In genomic region chr6:83171063-83171462, GRCm38 (mm10) we compare ENCODE assay signal across 22 mouse cellular contexts. TPM values are rescaled to one million over a fixed set of nuclear protein-coding genes. Genes with fewer than 3 reads are reported as not detected.
DNase-seq lines count a peak whose midpoint lies in the region; ATAC-seq and TF ChIP-seq lines count a peak whose summit lies in the region.
"Had no signal": no experiment of that assay in that cellular context is flagged by ENCODE, and none has a peak within 500 bp of the region (broad histone marks: within the 10 kb centered on the region; RNA-seq: fewer than 3 reads in every experiment).

No protein-coding gene starts in this region.

- H3K9me3 ChIP-seq in forebrain, embryonic 13.5 days (replicated peaks), result no peaks in the 10 kb centered on the region
- H3K9me3 ChIP-seq in forebrain, embryonic 10.5 days, result no peaks in the 10 kb centered on the region
- H3K9me3 ChIP-seq in forebrain, postnatal 0 days (ENCODE audit: low read length), result no peaks in the 10 kb centered on the region
- H3K9me3 ChIP-seq in midbrain, postnatal 0 days (ENCODE audit: low read length), result no peaks in the 10 kb centered on the region
- no peaks in the 10 kb centered on the region for H3K9me3 ChIP-seq in intestine, embryonic 15.5 days
- no peaks in the 10 kb centered on the region for H3K9me3 ChIP-seq in heart, embryonic 11.5 days (replicated peaks; ENCODE audit: control insufficient read depth, low read length)
- H3K9me3 ChIP-seq: embryonic facial prominence, embryonic 12.5 days; heart, embryonic 15.5 days had no signal

- H3K4me3 ChIP-seq in forebrain, embryonic 13.5 days, result no peak overlapping the region
- no peak overlapping the region for H3K4me3 ChIP-seq in forebrain, embryonic 10.5 days
- H3K4me3 ChIP-seq in forebrain, postnatal 0 days (ENCODE audit: low read depth, low read length), result peak overlapping the region; percentile 25; the same call in 1 of the 2 replicates
- peak overlapping the region; percentile 39 for H3K4me3 ChIP-seq in midbrain, postnatal 0 days (ENCODE audit: low read depth, low read length)
- H3K4me3 ChIP-seq in intestine, embryonic 15.5 days (replicated peaks), result no peak overlapping the region
- no peak overlapping the region for H3K4me3 ChIP-seq in heart, embryonic 11.5 days (ENCODE audit: low read depth, low read length)
- H3K4me3 ChIP-seq: embryonic facial prominence, embryonic 12.5 days; heart, embryonic 15.5 days had no signal

- WGBS in forebrain, embryonic 13.5 days, result 84% methylated on average over 5 of the region's 5 CpGs
- 80% methylated on average over 5 of the region's 5 CpGs for WGBS in forebrain, embryonic 10.5 days
- WGBS in forebrain, postnatal 0 days, result 73% methylated on average over 5 of the region's 5 CpGs
- 66% methylated on average over 5 of the region's 5 CpGs for WGBS in midbrain, postnatal 0 days
- 77% methylated on average over 5 of the region's 5 CpGs for WGBS in intestine, embryonic 15.5 days
- 81% methylated on average over 5 of the region's 5 CpGs for WGBS in heart, embryonic 11.5 days (ENCODE audit: insufficient replicate concordance)

- peak overlapping the region; percentile 40 for H3K4me2 ChIP-seq in forebrain, embryonic 13.5 days
- peak overlapping the region; percentile 42 for H3K4me2 ChIP-seq in forebrain, postnatal 0 days (ENCODE audit: low read depth)
- H3K4me2 ChIP-seq in midbrain, postnatal 0 days (ENCODE audit: low read depth, low read length, poor library complexity, severe bottlenecking), result peak overlapping the region; percentile 61
- no peak overlapping the region for H3K4me2 ChIP-seq in intestine, embryonic 15.5 days (replicated peaks)
- H3K4me2 ChIP-seq in heart, embryonic 11.5 days, result no peak overlapping the region
- H3K4me2 ChIP-seq: embryonic facial prominence, embryonic 12.5 days; heart, embryonic 15.5 days; liver, embryonic 11.5 days; lung, embryonic 14.5 days had no signal

- intact Hi-C loops in left cerebral cortex, postnatal 14 days (cut with DNase I), result no loop called here

- no peaks in the 10 kb centered on the region for H3K27me3 ChIP-seq in forebrain, embryonic 13.5 days
- no peaks in the 10 kb centered on the region for H3K27me3 ChIP-seq in forebrain, embryonic 10.5 days (ENCODE audit: poor library complexity, severe bottlenecking)
- H3K27me3 ChIP-seq in forebrain, postnatal 0 days (ENCODE audit: insufficient read depth, low read length), result no peaks in the 10 kb centered on the region
- H3K27me3 ChIP-seq in midbrain, postnatal 0 days (ENCODE audit: insufficient read depth, low read length), result no peaks in the 10 kb centered on the region
- H3K27me3 ChIP-seq in intestine, embryonic 15.5 days (replicated peaks), result no peaks in the 10 kb centered on the region
- no peaks in the 10 kb centered on the region for H3K27me3 ChIP-seq in heart, embryonic 11.5 days (ENCODE audit: control insufficient read depth, insufficient read depth, low read length)
- H3K27me3 ChIP-seq: embryonic facial prominence, embryonic 12.5 days; heart, embryonic 15.5 days had no signal

- H3K27ac ChIP-seq in forebrain, embryonic 13.5 days, result no peak overlapping the region
- H3K27ac ChIP-seq in forebrain, embryonic 10.5 days, result no peak overlapping the region
- 0 out of 2 replicates have a peak overlapping the region, but pooled peaks have one; percentile 81 for H3K27ac ChIP-seq in forebrain, postnatal 0 days (ENCODE audit: low read depth, low read length)
- no peak overlapping the region for H3K27ac ChIP-seq in midbrain, postnatal 0 days (ENCODE audit: low read depth, low read length)
- H3K27ac ChIP-seq in intestine, embryonic 15.5 days, result no peak overlapping the region
- H3K27ac ChIP-seq in heart, embryonic 11.5 days (ENCODE audit: low read depth, low read length), result no peak overlapping the region
- H3K27ac ChIP-seq: embryonic facial prominence, embryonic 12.5 days; heart, embryonic 15.5 days; macrophage had no signal

- peaks cover 46% of the 10 kb centered on the region for H3K4me1 ChIP-seq in forebrain, embryonic 13.5 days
- H3K4me1 ChIP-seq in forebrain, embryonic 10.5 days, result peaks cover 26% of the 10 kb centered on the region
- peaks cover 21% of the 10 kb centered on the region; the same call in 1 of the 2 replicates for H3K4me1 ChIP-seq in forebrain, postnatal 0 days (ENCODE audit: insufficient read depth)
- H3K4me1 ChIP-seq in midbrain, postnatal 0 days (ENCODE audit: insufficient read depth, low read length), result peaks cover 13% of the 10 kb centered on the region; the same call in 1 of the 2 replicates
- peaks cover 5% of the 10 kb centered on the region; the same call in 1 of the 2 replicates for H3K4me1 ChIP-seq in intestine, embryonic 15.5 days (replicated peaks)
- peaks cover 6% of the 10 kb centered on the region; the same call in 1 of the 2 replicates for H3K4me1 ChIP-seq in heart, embryonic 11.5 days (ENCODE audit: control insufficient read depth, insufficient read depth, low read length)

- H3K9ac ChIP-seq in forebrain, embryonic 13.5 days, result no peak overlapping the region
- H3K9ac ChIP-seq in forebrain, postnatal 0 days, result 0 out of 2 replicates have a peak overlapping the region, but pooled peaks have one; percentile 39
- H3K9ac ChIP-seq in midbrain, postnatal 0 days (replicated peaks; ENCODE audit: low read length, poor library complexity, severe bottlenecking), result peak overlapping the region; percentile 54; the same call in 1 of the 2 replicates
- no peak overlapping the region for H3K9ac ChIP-seq in intestine, embryonic 15.5 days
- H3K9ac ChIP-seq in heart, embryonic 11.5 days (ENCODE audit: low read depth, low read length), result no peak overlapping the region
- H3K9ac ChIP-seq: embryonic facial prominence, embryonic 12.5 days; heart, embryonic 15.5 days; lung, embryonic 14.5 days had no signal

- peaks cover 11% of the 10 kb centered on the region; the same call in 1 of the 2 replicates for H3K36me3 ChIP-seq in forebrain, embryonic 13.5 days (ENCODE audit: poor library complexity, severe bottlenecking)
- 0 out of 2 replicates have a peak, but pooled peaks cover 1% of the 10 kb centered on the region for H3K36me3 ChIP-seq in forebrain, embryonic 10.5 days (replicated peaks)
- no peaks in the 10 kb centered on the region for H3K36me3 ChIP-seq in forebrain, postnatal 0 days (ENCODE audit: insufficient read depth)
- H3K36me3 ChIP-seq in midbrain, postnatal 0 days (ENCODE audit: insufficient read depth, low read length), result no peaks in the 10 kb centered on the region
- no peaks in the 10 kb centered on the region for H3K36me3 ChIP-seq in intestine, embryonic 15.5 days
- H3K36me3 ChIP-seq in heart, embryonic 11.5 days (ENCODE audit: control insufficient read depth, insufficient read depth, low read length), result no peaks in the 10 kb centered on the region
- H3K36me3 ChIP-seq: heart, embryonic 15.5 days had no signal

- no peak for DNase-seq in forebrain, embryonic 10.5 days (ENCODE audit: extremely low spot score, low spot score)
- DNase-seq in left cerebral cortex, postnatal 14 days (ENCODE audit: low spot score in 2 of 2), result peak; percentile 36 to 80
- no peak for DNase-seq in left cerebral cortex, adult 9 months (ENCODE audit: low spot score in 2 of 2)
- no peak for DNase-seq in forebrain, postnatal 0 days
- DNase-seq in midbrain, postnatal 0 days (ENCODE audit: low spot score), result no peak
- DNase-seq: cerebellum, adult 11 months; cerebellum, postnatal 25 days; gastrocnemius, postnatal 10 days; heart, adult 18-20 months; kidney, adult 2 months; kidney, postnatal 14 days; layer of hippocampus, adult 9-11 months; lung, embryonic 14.5 days; thymus, adult 18-20 months had no signal

- no peak for ATAC-seq in forebrain, embryonic 13.5 days
- ATAC-seq in forebrain, postnatal 0 days, result no peak
- no peak for ATAC-seq in midbrain, postnatal 0 days (ENCODE audit: low FRiP score)
- no peak for ATAC-seq in intestine, embryonic 15.5 days
- ATAC-seq in heart, embryonic 11.5 days (replicated peaks; ENCODE audit: insufficient number of reproducible peaks, low FRiP score, low TSS enrichment), result no peak

- TF ChIP-seq CTCF in forebrain, postnatal 0 days (IDR thresholded peaks at IDR 0.05; ENCODE audit: low read depth), result no peak
- no peak for TF ChIP-seq CTCF in midbrain, postnatal 0 days (IDR thresholded peaks at IDR 0.05)

RNA-seq across cellular contexts. Expression of gene Dctn1, which starts 5.3 kb away (rescaled TPM):
- polyA plus RNA-seq in forebrain, embryonic 13.5 days (2015; fragmentation: Nextera tagmentation; extraction: Ambion mirVana), result 108 and 113 TPM in 2 replicates
- polyA plus RNA-seq in forebrain, embryonic 10.5 days (2016; fragmentation: Nextera tagmentation; extraction: Ambion mirVana), result 88.8 and 93.8 TPM in 2 replicates
- total RNA-seq in left cerebral cortex, postnatal 14 days (2021), result 100 to 1,000 TPM; 341 to 348 TPM
- 97.3 and 126 TPM in 2 replicates for total RNA-seq in forebrain, postnatal 0 days (2014; rRNA removed)
- polyA plus RNA-seq in forebrain, postnatal 0 days (2015; fragmentation: Nextera tagmentation; extraction: Ambion mirVana), result 132 and 152 TPM in 2 replicates
- 126 and 129 TPM in 2 replicates for total RNA-seq in midbrain, postnatal 0 days (2014; rRNA removed)
- polyA plus RNA-seq in midbrain, postnatal 0 days (2015; fragmentation: Nextera tagmentation; extraction: Ambion mirVana), result 166 TPM in 2 replicates
- polyA plus RNA-seq in intestine, embryonic 15.5 days (2015; fragmentation: Nextera tagmentation; extraction: Ambion mirVana), result 82.1 and 84.6 TPM in 2 replicates
- 49.7 and 61.1 TPM in 2 replicates for polyA plus RNA-seq in heart, embryonic 11.5 days (2014; fragmentation: Nextera tagmentation; extraction: Ambion mirVana)

RNA-seq across cellular contexts. Expression of gene 1700003E16Rik, which starts 14.9 kb away (rescaled TPM):
- polyA plus RNA-seq in forebrain, embryonic 13.5 days (2015; fragmentation: Nextera tagmentation; extraction: Ambion mirVana), result 2.7 and 3.6 TPM in 2 replicates
- 1.3 and 1.9 TPM in 2 replicates for polyA plus RNA-seq in forebrain, embryonic 10.5 days (2016; fragmentation: Nextera tagmentation; extraction: Ambion mirVana)
- total RNA-seq in left cerebral cortex, postnatal 14 days (2021), result 10 to 100 TPM; 31.4 to 32.5 TPM
- 17.0 and 17.5 TPM in 2 replicates for total RNA-seq in forebrain, postnatal 0 days (2014; rRNA removed)
- 13.9 and 18.3 TPM in 2 replicates for polyA plus RNA-seq in forebrain, postnatal 0 days (2015; fragmentation: Nextera tagmentation; extraction: Ambion mirVana)
- 15.6 and 20.5 TPM in 2 replicates for total RNA-seq in midbrain, postnatal 0 days (2014; rRNA removed)
- polyA plus RNA-seq in midbrain, postnatal 0 days (2015; fragmentation: Nextera tagmentation; extraction: Ambion mirVana), result 18.0 and 18.2 TPM in 2 replicates
- polyA plus RNA-seq in intestine, embryonic 15.5 days (2015; fragmentation: Nextera tagmentation; extraction: Ambion mirVana), result 1.4 and 2.0 TPM in 2 replicates
- 0.14 and 0.27 TPM in 2 replicates for polyA plus RNA-seq in heart, embryonic 11.5 days (2014; fragmentation: Nextera tagmentation; extraction: Ambion mirVana)

RNA-seq across cellular contexts. Expression of gene Wdr54, which starts 14.9 kb away (rescaled TPM):
- 17.5 and 18.4 TPM in 2 replicates for polyA plus RNA-seq in forebrain, embryonic 13.5 days (2015; fragmentation: Nextera tagmentation; extraction: Ambion mirVana)
- polyA plus RNA-seq in forebrain, embryonic 10.5 days (2016; fragmentation: Nextera tagmentation; extraction: Ambion mirVana), result 13.9 and 14.7 TPM in 2 replicates
- total RNA-seq in left cerebral cortex, postnatal 14 days (2021), result 10 to 100 TPM; 29.0 to 31.6 TPM
- 11.1 and 13.4 TPM in 2 replicates for total RNA-seq in forebrain, postnatal 0 days (2014; rRNA removed)
- 19.7 and 24.1 TPM in 2 replicates for polyA plus RNA-seq in forebrain, postnatal 0 days (2015; fragmentation: Nextera tagmentation; extraction: Ambion mirVana)
- total RNA-seq in midbrain, postnatal 0 days (2014; rRNA removed), result 12.7 and 15.9 TPM in 2 replicates
- 21.5 and 27.5 TPM in 2 replicates for polyA plus RNA-seq in midbrain, postnatal 0 days (2015; fragmentation: Nextera tagmentation; extraction: Ambion mirVana)
- polyA plus RNA-seq in intestine, embryonic 15.5 days (2015; fragmentation: Nextera tagmentation; extraction: Ambion mirVana), result 3.0 and 3.9 TPM in 2 replicates
- polyA plus RNA-seq in heart, embryonic 11.5 days (2014; fragmentation: Nextera tagmentation; extraction: Ambion mirVana), result 4.5 and 6.9 TPM in 2 replicates
- total RNA-seq: monocyte, adult 5-6 weeks had no signal

RNA-seq across cellular contexts. Expression of gene Rtkn, which starts 35.8 kb away (rescaled TPM):
- 10.4 and 10.5 TPM in 2 replicates for polyA plus RNA-seq in forebrain, embryonic 13.5 days (2015; fragmentation: Nextera tagmentation; extraction: Ambion mirVana)
- 32.1 and 32.7 TPM in 2 replicates for polyA plus RNA-seq in forebrain, embryonic 10.5 days (2016; fragmentation: Nextera tagmentation; extraction: Ambion mirVana)
- 10 to 100 TPM; 55.2 to 62.4 TPM for total RNA-seq in left cerebral cortex, postnatal 14 days (2021)
- total RNA-seq in forebrain, postnatal 0 days (2014; rRNA removed), result 17.1 and 19.4 TPM in 2 replicates
- 7.9 and 8.1 TPM in 2 replicates for polyA plus RNA-seq in forebrain, postnatal 0 days (2015; fragmentation: Nextera tagmentation; extraction: Ambion mirVana)
- total RNA-seq in midbrain, postnatal 0 days (2014; rRNA removed), result 24.3 and 30.9 TPM in 2 replicates
- 12.5 and 14.6 TPM in 2 replicates for polyA plus RNA-seq in midbrain, postnatal 0 days (2015; fragmentation: Nextera tagmentation; extraction: Ambion mirVana)
- polyA plus RNA-seq in intestine, embryonic 15.5 days (2015; fragmentation: Nextera tagmentation; extraction: Ambion mirVana), result 23.6 and 26.4 TPM in 2 replicates
- polyA plus RNA-seq in heart, embryonic 11.5 days (2014; fragmentation: Nextera tagmentation; extraction: Ambion mirVana), result 10.8 and 12.4 TPM in 2 replicates

RNA-seq across cellular contexts. Expression of gene Ino80b, which starts 45.8 kb away (rescaled TPM):
- polyA plus RNA-seq in forebrain, embryonic 13.5 days (2015; fragmentation: Nextera tagmentation; extraction: Ambion mirVana), result 13.2 and 13.3 TPM in 2 replicates
- polyA plus RNA-seq in forebrain, embryonic 10.5 days (2016; fragmentation: Nextera tagmentation; extraction: Ambion mirVana), result 17.5 and 19.2 TPM in 2 replicates
- 10 to 100 TPM; 15.1 to 18.8 TPM for total RNA-seq in left cerebral cortex, postnatal 14 days (2021)
- 40.1 and 44.5 TPM in 2 replicates for total RNA-seq in forebrain, postnatal 0 days (2014; rRNA removed)
- polyA plus RNA-seq in forebrain, postnatal 0 days (2015; fragmentation: Nextera tagmentation; extraction: Ambion mirVana), result 14.9 and 15.3 TPM in 2 replicates
- 29.4 and 40.9 TPM in 2 replicates for total RNA-seq in midbrain, postnatal 0 days (2014; rRNA removed)
- 14.6 and 16.2 TPM in 2 replicates for polyA plus RNA-seq in midbrain, postnatal 0 days (2015; fragmentation: Nextera tagmentation; extraction: Ambion mirVana)
- polyA plus RNA-seq in intestine, embryonic 15.5 days (2015; fragmentation: Nextera tagmentation; extraction: Ambion mirVana), result 9.0 and 9.4 TPM in 2 replicates
- polyA plus RNA-seq in heart, embryonic 11.5 days (2014; fragmentation: Nextera tagmentation; extraction: Ambion mirVana), result 11.1 and 12.2 TPM in 2 replicates

Comparison
In these comparisons a context has a peak if more than half of its experiments do, and no peak if none do; other contexts are left out.
1. H3K4me3 ChIP-seq: peak in forebrain, postnatal 0 days (single experiment) and midbrain, postnatal 0 days (single experiment); none in forebrain, embryonic 13.5 days (single experiment), forebrain, embryonic 10.5 days (single experiment), intestine, embryonic 15.5 days (single experiment) and heart, embryonic 11.5 days (single experiment).
2. H3K9ac ChIP-seq: peak in forebrain, postnatal 0 days (single experiment) and midbrain, postnatal 0 days (single experiment); none in forebrain, embryonic 13.5 days (single experiment), intestine, embryonic 15.5 days (single experiment) and heart, embryonic 11.5 days (single experiment).
3. DNase-seq: peak in left cerebral cortex, postnatal 14 days (2 of 2); none in forebrain, embryonic 10.5 days (single experiment), left cerebral cortex, adult 9 months (0 of 2), forebrain, postnatal 0 days (single experiment) and midbrain, postnatal 0 days (single experiment).
4. H3K4me2 ChIP-seq: peak in forebrain, embryonic 13.5 days (single experiment), forebrain, postnatal 0 days (single experiment) and midbrain, postnatal 0 days (single experiment); none in intestine, embryonic 15.5 days (single experiment) and heart, embryonic 11.5 days (single experiment).